Mouse (Mus musculus): ENCODE measurements around the gene Top2b.
A peak's percentile ranks its signal among the peaks of the same experiment; 100 is the strongest.

GRCm38 (mm10) chr14:16364878-16365337 lies at the start of gene Top2b:
- peak; percentile 74 for TF ChIP-seq POLR2A (IDR thresholded peaks at IDR 0.05; ENCODE audit: insufficient read length, low read depth)
- TF ChIP-seq TCF12 (IDR thresholded peaks at IDR 0.05; ENCODE audit: insufficient read depth, poor library complexity, severe bottlenecking) = no peak
- no peak for TF ChIP-seq MAX (IDR thresholded peaks at IDR 0.05; ENCODE audit: low read depth)
- TF ChIP-seq USF1 (IDR thresholded peaks at IDR 0.05; ENCODE audit: low read depth) = no peak
- no peak for TF ChIP-seq CEBPB (IDR thresholded peaks at IDR 0.05; ENCODE audit: insufficient read depth, poor library complexity, severe bottlenecking)
- no peak for TF ChIP-seq E2F4 (IDR thresholded peaks at IDR 0.05; ENCODE audit: insufficient read depth)
- no peak for TF ChIP-seq MYOD1 (IDR thresholded peaks at IDR 0.05; ENCODE audit: control insufficient read depth in 1 of 3, insufficient read length in 2 of 3, low read depth in 2 of 3)
- TF ChIP-seq MYOG (IDR thresholded peaks at IDR 0.05; ENCODE audit: control insufficient read depth in 1 of 3, insufficient read depth in 1 of 3, insufficient read length in 2 of 3, low read depth in 2 of 3) = peak in 1 of 3 experiments; percentile 21

All from myocyte (in vitro differentiated cells).